Mouse (Mus musculus) granulocyte monocyte progenitor cell, adult 5-6 weeks (primary cell): ENCODE measurements at regions not wholly inside any gene's neighbourhood (a gene's known extent, or its start where the extent isn't known, plus 50 kb on each side); places are given as distances from the start of the nearest gene placed in this dataset.

Source experiments
- ATAC-seq: replicated peaks from 2 replicates; pipeline ENCODE4 v1.8.0; 2016; ENCODE audit warnings: mild to moderate bottlenecking, moderate TSS enrichment, inconsistent platforms; ENCODE audit not compliant: poor library complexity, severe bottlenecking

DNA sequence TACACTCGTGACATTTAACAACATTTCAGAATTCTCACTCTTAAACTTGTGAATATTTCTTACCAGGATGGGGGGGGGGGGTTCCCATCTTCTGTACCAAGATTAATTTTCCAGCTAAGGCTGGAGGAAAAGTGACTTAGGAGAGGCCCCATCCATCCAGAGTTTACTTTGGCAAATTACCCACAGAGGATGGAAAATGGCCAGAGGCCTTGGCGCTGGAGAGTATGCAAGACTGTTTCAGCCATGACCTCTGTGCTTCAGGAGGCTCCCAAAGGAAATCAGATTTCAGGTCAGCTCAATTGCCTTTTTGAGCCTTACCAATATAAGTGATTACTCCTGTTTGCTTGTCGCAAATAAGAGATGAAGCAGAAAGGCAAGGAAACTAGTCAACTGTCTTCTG, 143.4 kb upstream of the F930015N05Rik start:
- ATAC-seq: no peak

DNA sequence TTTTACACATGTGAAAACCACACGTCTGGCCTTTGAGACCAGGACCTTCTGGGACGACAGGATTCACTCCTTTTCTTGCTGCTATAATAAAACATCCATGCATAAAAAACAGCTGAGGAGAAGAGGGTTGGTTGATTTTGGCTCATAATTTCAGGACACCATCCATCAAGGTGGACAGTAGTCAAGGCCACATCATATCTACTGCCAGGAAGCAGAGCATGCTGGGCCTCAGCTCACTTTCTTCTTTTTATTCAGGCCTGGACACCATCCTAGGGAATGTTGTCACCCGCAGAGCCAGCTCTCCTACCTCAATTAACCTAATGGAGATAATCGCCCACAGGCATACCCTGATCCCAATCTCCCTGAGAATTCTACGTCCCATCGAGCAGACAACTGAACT, 149.6 kb upstream of the F930015N05Rik start:
- no peak for ATAC-seq

DNA sequence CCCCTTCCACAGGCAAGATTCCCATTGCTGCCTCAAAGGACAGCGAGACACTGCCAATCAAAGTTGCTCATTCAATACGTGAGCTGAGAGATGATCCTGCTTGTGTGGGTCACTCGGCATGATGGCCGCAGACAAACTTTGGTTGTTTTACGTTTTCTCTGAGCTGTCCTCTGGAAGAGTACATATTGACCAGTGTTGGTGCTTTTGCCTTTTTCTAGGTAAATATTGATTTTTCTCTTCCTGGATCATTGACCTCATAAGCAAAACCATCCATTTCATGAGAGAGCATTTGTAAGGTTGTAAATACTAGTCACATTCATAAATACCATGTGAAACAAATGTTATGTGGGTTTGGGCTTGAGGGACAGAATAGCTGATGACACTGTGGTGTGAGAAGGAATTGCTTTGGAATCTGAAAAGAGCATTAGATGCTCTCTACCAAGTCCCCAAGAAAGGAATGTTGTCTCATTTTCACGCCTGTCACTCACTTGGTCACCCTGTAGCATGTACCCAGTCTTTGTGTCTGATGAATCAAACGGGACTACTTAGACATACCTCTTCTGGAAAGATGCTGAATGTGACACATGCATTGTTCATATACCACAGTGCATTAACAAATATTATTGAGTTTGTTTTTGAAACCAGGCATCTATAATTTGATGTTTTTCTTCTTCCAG, 150.7 kb upstream of the F930015N05Rik start:
- ATAC-seq: no peak

DNA sequence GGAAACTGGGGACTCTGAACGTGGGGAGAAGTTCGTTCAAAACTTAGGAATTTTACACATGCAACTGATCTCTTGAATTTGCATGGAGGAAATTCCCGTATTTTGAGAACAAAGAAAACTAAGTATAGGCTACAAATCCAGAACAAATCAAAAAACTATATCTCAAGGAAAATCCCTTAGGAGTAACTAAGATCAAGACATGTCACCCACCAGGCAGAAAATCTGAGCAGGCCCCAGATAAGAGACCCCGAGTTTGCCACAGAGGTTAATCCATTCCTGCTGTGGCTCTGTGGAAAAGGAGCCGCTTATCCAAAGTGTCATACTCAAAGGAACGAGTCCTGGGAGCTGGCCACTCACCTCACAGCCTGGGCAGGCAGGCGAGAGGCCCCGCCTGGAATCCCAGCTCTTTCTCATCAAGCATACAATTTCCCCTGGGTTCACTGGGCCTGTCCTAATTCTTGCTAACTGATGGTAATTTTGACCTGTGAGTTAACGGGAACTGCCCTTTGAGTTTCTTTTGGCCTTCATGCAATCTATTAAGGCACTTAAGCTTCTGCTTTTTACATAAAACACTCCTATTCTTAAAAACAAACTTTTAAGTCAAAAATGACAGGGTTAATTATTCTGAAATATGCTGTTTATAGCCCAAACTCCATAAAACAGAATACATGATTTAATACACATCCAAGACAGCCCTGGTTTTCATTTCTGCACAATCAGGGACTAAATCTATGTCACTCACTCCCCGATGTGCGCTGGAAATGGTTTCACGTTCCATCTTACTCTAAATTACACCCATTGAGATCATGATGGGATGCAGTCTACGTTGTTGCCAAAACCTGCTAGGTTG, 151.5 kb upstream of the F930015N05Rik start:
- no peak for ATAC-seq

DNA sequence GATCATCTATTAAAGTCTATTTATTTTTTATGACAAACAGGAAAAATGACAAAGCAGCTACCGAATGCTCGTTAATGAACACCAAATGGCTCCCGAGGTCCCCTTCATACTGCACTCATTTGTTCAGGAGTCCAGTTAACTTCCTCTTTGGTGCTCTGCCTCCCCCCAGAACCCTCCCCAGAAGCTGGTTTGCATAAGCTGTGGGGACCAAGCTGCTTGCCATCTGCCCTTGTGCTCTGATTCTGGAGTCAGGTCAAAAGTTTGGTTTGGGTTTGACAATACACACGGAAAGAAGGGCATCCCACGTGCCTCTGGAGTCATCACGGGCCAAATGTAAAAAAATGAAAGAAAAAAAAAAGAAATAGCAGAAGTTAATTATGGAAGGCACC, 152.1 kb upstream of the F930015N05Rik start:
- ATAC-seq: peak; percentile 86

DNA sequence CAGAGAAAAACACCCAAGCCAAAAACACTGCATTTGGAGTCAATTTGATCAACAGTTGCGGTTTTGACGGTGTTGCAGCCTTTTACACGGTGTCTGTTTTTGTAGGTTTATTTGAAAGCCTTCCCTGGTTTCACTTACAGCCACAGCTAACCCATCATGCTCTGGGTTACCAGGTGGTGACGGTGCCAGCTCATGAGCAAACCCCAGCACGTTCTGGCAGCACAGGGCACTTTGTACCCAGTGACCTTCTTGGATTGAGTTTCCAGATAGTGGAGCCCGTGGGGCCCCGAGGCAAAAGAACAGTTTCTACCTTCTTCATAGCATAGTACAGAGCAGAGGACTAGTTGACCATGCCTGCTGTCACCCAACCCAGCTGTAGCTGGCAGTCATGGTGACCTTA, 152.6 kb upstream of the F930015N05Rik start:
- peak; percentile 30; the same call in 1 of the 2 replicates for ATAC-seq

DNA sequence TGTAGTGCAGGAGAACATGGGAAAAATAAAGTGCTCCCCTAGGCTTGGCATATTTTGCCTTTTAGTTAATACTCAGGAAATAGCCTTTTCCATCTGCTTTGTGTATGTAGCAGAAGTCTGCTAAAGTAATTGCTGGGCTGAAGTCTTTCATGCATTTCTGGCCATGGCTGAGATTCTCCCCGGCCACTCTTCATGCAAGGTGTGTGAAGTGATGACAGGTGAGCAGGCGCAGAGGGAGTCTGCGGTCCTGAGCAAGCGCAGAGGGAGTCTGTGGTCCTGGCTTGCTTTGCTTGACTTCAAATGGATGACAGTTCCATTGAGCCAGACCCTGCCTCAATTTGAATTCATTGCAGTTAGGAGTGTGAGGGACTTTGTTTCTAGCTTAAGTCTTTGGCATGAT, 153.6 kb upstream of the F930015N05Rik start:
- no peak for ATAC-seq

DNA sequence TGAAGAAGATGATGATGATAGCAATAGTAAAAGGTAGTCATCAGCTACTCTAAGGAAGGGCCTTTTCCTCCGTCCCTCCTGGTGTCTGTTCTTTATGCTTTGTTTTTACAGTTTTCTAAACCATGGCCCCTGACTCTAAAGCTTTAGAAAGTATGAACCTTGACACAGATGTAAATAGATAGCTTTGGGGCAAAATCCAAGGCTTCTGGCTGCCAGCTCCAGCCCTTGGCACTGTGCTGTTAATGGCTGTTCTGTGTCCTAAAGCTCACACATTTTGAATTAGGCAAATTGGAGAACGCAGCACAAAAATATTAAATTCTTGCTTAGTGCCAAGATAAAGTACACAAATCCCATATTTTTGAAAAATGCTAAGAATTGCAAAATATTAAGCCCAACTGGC, 155.8 kb upstream of the F930015N05Rik start:
- no peak for ATAC-seq

DNA sequence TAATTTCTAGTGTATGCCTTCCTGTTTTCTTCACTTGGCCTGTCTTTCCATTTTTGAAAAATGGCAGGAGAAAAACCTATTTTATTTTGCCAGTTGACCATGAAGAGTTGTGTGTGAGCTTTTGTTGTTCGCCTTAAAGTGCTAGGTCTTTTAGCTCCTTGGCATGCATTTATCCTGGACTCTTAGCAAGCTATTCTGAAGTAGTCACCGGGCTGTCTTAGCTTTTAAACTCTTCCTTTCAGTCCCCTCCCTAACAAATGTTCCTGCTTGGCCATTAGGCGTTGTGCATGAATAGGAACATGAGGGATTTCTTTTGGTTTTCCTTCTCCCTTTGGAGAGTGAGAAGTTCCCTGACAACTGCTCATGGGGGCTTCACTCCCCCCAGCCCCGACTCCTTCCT, 160.9 kb upstream of the F930015N05Rik start:
- no peak for ATAC-seq

DNA sequence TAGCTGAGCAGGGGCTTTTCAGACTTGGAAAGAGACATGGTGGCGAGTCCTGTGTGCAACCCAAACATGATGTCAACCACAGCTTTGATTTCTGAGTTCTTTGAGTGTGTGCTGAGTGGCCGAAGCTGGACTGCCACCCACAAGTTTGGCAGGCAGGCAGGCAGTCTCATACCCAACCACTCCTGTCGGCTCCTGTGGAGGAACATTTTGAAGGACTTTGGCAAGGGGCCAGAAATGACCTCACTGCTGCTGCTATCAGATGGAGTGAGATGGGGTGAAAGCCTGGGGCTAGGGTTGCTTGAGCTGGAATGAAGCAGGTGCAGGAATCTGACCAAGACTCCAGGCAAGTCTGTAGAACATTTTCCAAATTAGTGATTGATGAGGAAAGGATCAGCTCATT, 162.7 kb upstream of the F930015N05Rik start:
- ATAC-seq: no peak

DNA sequence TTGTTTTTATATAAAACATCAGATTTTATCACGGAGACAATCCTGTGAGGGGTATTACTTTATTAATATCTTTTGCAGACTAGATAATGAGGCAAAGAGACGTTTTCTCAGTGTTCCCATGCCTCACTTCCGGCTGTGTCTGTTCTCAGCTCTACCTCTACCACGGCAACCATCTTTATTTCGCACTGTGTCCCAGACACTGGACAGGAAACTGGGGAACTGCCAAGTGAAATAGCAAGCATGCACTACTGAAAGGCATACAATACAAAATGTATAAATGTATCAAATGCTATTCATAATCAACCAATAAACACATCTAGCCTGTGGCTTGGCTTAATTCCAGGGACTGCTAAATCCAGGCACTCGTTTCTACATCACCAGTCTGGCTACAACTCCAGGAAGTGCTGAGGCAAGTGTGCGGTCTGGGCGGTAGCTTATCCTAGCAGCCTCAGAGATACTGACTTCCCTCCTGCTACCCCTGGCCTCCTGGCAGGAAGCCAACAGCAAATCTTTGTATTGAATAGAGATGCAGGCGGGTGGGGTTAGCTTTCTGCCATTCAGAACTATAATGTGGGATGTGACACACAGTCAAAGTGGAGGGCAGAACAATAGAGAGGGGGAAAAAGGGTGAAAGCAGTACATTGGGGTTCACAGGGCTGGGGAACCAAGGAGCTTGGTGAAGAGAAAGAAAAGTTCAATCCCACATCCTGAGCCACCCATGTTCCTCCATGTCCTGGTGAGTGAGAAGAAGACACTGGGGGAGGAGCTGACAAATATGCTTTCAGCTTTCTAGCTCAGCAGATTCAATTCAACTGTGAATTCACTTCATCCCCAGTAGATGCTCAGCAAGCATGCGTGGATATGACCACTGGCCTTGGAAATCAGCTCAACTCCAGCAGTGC, 164.0 kb upstream of the F930015N05Rik start:
- peak; percentile 99 for ATAC-seq

DNA sequence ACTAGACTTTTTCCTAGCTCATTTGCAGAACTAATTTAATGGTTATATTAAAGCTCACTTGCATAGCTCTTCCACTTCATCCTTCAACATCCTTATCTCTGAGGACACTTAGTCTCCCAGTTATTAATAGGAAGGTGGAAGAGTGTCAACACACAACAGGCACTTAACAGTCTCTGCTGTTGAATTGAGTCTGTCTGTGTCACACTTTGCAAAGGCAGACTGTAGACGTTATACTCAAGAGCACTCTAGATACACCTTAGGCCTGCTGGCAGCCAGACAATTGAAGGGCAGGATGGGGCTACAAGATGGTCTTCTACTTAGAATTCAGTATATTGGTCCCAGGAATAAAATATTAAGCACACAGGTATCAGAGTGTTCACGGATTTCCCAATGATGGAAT, 172.6 kb upstream of the F930015N05Rik start:
- no peak for ATAC-seq

DNA sequence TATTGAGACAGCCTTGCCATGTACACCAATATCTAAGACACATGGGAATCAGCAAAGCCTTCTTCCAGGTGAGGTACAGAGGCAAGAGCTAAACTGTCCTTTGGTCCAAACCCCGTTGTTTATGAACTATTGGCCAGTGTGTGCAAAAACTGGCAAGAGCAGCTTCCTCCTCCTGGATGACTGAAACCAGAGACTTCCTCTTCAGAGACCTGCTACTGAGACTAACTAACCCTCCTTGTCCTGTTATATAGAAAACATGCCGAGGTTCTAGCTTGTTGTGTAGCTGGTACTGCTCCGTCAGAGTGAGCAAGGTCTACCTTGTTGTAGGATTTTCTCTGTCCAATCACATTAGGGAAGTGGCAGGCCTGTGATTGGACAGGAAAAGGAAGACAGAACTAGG, 174.3 kb upstream of the F930015N05Rik start:
- ATAC-seq: peak; percentile 93

DNA sequence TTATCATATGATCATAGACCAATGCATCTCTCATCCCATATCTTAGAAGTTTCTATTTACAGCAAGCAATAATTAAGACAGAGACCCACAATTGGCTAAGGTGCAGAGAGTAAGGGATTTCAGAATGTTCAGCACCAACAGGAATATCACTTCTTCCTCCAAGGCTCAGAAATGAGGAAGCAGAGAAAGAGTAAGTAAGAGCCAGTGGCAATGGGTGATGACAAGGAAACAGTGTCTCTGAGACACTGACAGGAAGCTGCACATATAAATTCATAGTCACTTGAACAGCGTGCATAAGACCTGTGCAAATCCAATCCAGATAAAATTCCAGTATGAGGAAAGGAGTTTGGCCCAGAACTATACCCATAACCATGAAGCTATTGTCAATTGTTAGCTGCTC, 178.7 kb upstream of the F930015N05Rik start:
- ATAC-seq: peak; percentile 82

DNA sequence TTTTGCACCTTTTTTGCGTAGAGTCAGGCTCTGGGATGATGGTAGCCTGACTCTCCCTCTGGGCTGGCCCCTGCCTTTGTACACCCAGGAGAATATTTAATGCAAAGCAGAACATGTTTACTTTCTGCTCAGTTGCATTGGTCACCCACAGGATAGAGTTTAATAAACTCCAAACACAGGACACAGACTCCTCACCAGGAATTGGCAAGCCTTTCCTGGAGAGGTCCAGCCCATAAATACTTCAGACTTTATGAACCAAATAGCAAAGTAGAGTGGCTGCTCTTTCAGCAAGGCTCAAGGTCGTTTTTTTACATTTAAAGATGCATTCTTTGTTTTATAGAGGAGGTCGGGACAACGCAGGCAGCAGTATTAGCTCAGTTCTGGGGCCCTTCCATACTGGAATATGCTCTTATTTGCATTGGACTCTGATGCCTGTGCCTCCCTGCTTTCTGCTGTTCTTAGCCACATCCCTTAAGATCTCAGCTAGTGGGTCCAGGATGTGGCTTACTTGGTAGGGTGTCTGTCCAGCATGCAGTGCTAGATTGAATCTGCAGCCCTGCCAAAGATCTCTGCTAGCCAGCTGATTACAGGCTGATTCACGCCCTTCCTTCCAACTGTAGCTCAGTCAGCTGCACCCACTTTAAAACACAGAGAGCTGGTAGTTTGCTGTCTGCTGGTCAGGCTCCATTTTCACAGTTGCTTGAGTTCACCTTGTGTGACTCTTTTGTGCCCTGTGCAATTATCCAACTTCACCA, 182.4 kb upstream of the F930015N05Rik start:
- ATAC-seq: no peak

DNA sequence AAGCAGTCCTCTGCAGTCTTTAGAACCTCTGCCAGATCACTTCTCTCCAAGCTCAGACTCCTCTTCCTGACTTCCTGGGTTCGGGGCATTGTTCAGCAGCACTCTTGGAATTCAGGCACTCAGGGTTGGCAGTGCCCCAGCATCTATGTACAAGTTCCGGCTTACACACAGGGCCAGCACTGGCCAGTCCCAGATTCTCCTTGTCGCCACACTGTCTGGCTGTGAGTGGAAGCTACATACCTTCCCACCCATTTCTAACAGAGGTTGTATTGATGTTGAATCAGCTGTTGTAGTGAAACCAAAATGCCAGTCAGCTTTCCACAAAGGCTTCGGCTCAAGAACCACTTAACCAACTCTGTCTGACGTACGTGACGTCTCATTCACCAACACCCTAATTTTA, 190.7 kb upstream of the F930015N05Rik start:
- ATAC-seq: no peak

DNA sequence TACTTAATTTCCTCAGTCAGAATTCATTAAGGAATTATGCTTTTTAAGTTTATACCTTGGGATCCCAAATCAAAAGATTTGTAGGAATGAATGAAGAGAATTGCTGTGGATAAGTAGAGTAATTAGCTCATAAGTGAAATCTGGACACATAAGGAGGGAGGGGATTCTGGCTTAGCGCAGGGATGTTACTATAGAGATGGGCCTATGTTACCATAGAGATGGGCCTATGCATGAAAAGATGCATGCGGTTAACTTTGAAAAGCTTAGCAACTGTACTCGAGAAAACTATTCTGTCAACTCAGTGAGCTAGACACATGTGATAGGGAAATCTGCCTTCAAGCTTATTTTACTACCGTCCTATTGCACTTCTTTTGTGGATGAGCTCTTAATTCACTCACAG, 204.5 kb upstream of the F930015N05Rik start:
- ATAC-seq: no peak

DNA sequence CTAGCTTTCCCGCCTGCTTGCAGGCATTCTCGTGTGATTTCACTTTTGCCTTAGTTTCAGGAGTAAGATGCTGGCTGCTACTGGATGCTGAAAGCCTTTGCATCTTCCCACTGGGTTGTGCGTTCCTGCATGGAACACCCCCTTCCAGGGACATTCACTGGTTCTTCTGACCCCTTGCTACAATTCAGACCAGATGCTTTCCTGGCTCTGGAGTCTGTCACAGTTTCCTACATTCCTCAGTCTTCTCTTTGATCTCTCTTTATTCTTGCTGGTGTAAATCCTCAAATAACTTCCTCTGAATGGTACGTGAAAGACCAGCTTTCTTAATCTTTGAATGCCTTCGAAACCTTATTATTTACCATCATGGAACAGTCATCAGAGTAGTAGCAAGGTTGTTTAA, 206.7 kb upstream of the F930015N05Rik start:
- ATAC-seq: no peak

DNA sequence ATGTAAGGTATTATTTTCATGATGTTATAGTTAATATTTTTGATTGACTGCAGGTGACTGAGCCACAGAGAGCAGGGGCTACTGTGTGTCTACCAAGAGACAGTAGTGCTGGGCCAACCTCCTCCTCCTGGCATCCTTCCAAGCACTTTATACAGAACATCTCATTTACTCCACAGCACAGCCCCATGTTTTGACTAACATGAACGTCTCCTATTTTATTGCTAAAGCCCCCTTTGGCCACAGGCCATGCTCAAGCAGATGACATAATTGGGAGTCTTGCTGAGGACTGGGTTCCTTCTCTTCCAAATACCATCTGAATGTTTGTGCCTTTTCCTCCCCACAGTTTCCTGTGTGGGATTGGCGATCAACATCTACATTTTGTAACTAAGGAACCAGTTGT, 211.5 kb upstream of the F930015N05Rik start:
- ATAC-seq: no peak

DNA sequence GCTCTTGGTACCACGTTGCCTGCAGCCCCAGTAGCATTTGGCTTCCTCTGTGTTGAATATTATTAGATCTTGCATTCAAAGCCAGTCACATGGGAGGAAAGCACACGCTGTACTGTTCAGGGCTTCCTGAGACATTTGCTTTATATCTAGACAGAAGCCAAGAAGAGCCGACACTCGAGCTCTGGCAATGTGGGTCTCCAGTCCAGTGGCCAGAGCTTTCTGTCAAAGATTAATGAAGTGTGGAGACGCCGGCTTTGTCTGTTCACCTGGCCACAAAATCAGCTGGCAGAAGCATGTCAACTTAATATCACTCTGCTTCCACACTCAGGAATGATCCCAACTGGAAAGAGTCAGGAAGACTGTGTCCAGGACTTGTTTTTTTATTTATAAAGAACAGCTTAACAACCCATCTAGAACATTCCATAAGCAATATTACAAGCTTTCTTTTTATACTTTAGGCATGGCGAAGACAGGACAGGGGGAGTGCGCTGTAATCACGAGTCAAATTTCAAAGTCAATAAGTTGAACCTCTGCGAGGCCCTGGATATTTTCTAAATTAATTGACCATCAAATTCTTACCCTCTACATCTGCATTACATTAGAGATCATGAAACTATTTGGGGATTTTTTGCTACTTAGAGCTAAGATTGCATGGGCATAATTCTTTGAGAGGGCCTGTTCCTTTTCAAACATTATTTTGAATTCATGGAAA, 214.3 kb upstream of the F930015N05Rik start:
- no peak for ATAC-seq
